Mouse (Mus musculus) thymus, postnatal 10 days (tissue): ENCODE measurements around the gene Shroom4.
"Not testable (repeated sequence)": the region's sequence is repeated elsewhere in the genome, so short reads cannot be mapped to it uniquely, and the experiment has no call there.

Experiments used
- DNase-seq, 2 experiments: peaks; one replicate each; pipeline ENCODE4 v3.0.0; 2021; ENCODE audit warnings: low spot score in 2 of 2

The Shroom4 gene

DNA sequence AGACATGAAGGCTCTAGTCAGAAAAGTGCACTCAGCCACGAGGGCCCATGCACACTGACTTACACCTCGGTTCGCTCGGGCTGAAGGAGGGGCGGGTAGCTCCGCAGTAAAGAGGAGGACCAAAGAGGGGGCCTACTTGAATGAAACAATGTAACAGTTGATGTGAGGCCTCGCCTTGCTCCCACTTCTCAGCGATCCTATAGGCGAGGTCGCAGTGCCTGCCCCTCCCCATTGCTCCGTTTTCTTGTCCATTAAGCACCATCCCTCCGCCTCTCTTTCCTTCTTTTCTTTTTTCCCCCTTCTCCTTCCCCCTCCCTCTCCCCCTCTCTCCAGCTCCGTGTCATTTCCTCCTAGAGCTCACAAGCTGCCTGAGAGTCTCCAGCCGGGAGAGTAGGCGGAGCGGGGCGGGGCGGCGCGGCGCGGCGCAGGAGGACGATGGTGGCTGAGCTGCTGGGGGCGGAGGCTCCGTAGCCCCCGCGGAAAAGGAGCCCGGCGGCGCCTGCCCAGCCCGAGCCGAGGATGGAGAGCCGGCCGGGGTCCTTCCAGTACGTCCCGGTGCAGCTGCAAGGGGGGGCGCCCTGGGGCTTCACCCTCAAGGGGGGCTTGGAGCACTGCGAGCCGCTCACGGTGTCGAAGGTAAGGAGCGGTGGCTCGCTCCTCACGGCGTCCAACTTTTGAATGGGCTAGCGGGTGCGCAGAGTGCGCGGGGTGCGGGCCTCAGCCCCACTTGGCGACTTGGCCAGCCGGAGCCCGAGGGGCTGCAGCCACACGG, at the start of gene Shroom4:
TSS of gene Shroom4 (plus strand) at position 229 of the 772 bp plus-strand sequence.
- DNase-seq: peak in 1 of 2 experiments; percentile 3

DNA sequence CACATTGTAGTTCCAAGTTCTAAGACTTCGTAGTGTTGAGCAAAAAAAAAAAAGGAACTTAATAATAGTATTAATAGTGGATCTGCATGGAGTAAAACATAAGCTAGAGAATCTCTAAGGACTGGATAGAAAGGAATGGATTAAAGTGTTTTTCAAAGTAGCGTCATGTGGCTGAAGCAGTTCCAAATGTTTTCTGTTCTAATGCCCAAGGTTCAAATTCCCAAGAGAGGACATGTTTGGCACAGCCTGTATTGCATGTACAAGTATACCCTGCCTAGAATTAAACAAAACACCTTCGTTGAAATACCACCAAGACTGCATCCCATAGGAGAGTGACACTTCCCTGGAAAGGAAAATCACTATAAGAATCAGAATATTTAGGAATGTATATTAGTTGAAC, 42.8 kb upstream of the Shroom4 start:
- DNase-seq: no peak

- no peak for DNase-seq
Observed at GRCm38 (mm10) chrX:6357503-6358114, 42.0 kb upstream of the Shroom4 start.

DNA sequence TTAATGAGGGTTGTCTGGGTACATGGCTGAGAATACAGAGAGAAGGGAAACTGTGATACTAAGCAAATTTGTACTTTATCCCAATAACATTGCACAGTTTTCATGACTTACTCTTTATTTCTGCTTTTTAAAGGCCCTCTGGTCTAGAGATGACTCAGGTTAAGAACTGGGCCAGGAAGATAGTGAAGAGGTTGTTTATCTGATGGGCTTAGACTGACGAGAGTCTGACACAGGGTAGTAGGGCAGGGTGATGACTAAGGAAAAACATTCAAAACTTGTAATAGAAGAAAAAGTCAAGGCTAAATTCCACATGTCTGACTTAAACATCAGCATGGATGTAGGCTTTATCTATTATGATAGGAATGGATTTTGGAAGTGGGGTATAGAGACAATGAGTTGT, 30.8 kb upstream of the Shroom4 start:
- no peak for DNase-seq

DNA sequence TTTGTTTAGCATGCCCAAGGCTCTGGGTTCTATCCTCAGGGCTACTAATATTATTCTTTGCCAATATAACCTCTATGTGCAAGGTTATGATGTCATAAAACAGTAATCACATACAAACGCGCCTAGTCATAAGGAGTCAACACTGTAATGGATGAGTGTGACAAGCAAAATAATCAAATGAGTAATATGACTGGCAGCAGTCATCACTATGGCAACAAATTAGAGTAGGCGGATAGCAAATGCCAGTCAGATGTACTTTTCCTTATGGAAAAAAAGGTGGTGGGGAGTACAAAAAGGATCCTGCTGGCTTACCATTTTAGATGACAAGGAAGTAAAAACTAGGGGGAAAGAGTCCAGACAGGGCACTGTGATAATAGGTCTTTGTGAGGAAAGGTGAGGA, 28.9 kb upstream of the Shroom4 start:
- no peak for DNase-seq

GRCm38 (mm10) chrX:6393861-6394260, 5.8 kb upstream of the Shroom4 start:
- no peak for DNase-seq

- no peak for DNase-seq
Observed at GRCm38 (mm10) chrX:6399193-6399592, 461 bp upstream of the Shroom4 start.

DNA sequence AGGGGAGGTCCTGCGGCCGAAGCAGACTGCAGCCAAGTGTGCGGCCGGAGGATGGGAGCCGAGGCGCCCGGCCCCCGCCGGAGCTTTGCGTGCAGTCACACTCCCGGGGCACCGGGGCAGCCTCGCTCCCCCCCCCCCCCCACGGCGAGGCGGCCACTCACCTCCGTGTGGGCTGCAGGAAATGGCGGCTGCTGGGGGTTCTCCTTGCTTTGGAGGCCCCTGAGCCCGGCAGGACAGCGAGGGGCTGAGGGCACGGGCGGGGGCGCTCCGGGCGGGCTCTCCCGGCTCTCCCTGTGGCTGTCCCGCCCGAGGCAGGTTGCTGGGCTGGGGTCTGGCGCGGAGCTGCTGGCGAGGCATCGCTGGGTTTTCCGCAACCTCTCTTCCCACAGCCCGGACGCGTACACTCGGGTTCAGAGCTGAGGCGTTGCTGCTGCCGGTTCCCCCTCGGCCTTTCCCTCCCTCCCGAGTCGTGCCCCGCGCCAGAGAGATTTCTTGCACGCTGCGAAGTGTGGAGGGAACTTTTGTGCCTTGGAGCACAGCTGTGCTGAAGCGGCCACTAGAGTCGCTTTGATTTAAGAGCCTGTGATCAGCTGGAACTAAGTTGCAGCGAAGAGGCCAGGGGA, 855 bp downstream of the Shroom4 start:
- no peak for DNase-seq

GRCm38 (mm10) chrX:6402921-6403320, 3.3 kb downstream of the Shroom4 start:
- DNase-seq: no peak

GRCm38 (mm10) chrX:6409114-6409513, 9.5 kb downstream of the Shroom4 start:
- DNase-seq: no peak

DNA sequence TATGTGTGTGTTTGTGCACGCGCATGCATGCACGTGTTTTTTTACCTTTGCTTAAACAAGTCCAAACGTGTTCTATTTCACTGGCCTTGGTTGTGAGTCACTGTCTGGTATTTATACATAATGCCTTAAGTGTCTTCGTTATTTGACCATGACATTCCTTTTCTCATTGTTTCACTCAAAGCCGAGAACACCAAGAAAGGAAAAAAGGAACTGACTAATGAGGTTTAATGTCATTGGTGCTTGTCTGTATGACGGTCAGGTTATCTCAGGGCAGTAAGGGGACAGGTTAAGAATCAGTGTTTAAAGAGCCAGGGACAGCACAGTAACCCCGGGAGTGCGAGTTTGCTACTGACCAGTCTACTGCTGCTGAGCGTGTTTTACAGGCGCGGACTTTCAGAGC, 15.8 kb downstream of the Shroom4 start:
- no peak for DNase-seq

DNA sequence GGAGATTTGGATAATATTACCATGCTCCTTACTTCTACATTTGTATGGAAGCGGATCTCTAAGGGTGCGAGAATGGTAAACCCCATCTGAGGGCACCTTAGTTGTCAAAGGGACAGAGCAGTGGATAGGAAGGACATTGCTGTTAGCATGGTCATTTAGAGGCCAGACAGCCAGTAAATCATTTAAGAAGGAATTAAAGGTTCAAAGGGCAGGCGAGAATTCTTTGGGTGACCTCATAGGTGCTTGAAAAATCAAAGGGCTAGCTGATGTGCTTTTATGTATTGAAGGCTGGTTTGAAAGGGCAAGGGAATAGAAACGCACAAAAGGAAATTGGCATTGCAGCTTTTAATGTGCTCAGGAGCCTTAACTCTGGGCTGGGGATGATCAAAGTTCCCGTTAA, 16.3 kb downstream of the Shroom4 start:
- no peak for DNase-seq

DNA sequence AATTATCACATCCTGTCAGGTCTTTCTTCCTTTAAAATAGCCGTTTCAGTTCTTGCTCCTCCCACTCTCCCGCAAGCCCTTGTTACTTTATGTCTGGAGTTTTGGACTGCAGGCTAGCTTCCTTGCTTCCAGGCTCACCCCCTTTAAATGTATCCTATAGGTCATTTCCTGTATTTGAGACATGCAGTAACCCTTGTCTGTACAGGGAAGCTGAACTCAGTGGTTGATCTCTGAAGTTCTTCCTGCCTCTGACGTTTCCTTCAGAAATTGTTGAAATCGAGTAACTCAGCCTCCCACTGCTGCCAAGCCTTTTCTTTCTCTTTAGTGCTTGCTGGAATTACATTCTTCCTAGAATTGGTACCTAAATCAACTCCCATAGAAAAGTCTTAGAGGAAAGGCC, 18.5 kb downstream of the Shroom4 start:
- DNase-seq: no peak

DNA sequence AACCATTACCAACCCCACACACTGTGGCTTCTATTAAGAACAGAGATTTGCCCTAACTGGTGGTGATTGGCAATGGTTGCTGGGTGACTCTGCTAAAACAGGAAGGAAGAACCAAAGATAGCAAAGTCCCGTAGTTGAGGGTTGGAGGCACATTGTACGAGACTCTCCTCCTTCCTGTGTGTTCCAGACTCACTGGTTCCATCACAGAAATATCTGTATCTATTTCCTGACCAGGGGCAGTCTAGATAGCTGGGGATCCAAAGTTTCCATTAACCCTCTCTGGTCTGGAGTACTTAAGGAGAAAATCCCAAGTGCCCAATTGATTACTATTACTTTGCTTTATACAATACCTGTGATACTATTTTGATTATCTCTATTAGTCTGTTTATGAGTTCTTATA, 35.6 kb downstream of the Shroom4 start:
- no peak for DNase-seq

DNA sequence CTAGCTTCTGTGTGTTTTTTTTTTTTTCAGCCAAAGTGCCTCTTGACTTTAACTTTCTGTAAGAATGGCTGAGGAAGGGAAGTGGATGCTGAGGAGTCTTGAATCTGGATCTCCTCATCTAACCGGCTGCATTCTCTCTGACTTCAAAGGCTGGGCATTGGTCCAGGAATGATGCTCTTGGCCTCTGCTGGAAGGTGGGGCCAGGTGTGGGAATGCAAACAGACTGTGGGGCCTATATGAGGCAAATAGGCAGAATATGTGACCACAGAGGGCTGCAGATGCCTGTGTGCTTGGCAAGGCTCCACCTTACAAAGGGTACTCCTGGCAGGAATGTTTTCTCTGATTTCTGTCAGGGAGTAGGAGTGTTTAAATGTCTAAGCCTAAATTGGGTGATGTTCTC, 46.8 kb downstream of the Shroom4 start:
- no peak for DNase-seq

- DNase-seq: no peak
Observed at GRCm38 (mm10) chrX:6448001-6448400, 48.3 kb downstream of the Shroom4 start.

GRCm38 (mm10) chrX:6453220-6453619, 53.6 kb downstream of the Shroom4 start:
- no peak for DNase-seq

- DNase-seq: not testable (repeated sequence)
Observed at GRCm38 (mm10) chrX:6469251-6469650, 69.6 kb downstream of the Shroom4 start.

GRCm38 (mm10) chrX:6472563-6472962, 72.9 kb downstream of the Shroom4 start:
- DNase-seq: not testable (repeated sequence)

GRCm38 (mm10) chrX:6475177-6475576, 75.5 kb downstream of the Shroom4 start:
- no peak for DNase-seq

DNA sequence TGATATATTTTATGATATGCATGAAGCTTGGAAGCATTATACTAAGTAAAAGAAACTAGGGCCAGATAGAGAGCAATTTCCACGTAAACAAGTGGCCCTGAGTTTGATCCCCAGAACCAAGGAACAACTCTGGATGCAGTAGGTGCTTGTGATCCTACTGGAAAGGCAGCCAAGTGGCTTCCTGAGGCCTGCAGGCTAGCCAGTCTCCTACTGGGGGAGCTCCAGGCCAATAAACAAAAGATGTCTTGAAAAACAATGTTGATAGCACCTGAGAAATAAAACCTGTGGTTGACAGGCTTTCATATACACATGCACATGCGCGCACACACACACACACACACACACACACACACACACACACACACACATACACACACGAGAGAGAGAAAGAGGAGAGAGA, 82.6 kb downstream of the Shroom4 start:
- no peak for DNase-seq

DNA sequence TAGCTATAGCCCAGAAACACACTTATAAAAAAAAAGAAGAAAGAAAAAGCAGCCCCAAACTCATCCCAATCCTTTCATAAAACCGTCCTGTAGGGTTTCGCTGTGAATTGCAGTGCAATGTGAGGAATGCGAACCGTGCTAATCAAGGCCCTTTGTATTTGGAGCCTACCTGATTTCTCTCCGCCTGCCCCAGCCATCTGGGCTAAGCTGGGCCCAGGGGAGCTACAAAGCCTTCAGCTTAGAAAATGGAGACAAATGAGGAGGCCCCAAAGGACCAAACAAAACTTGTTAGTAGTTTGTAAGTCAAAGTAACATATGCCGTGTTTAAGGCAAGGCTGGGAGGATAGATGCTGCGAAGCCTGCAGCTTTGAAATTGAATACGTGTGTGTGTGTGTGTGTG, 84.2 kb downstream of the Shroom4 start:
- no peak for DNase-seq

- no peak for DNase-seq
Observed at GRCm38 (mm10) chrX:6490433-6490832, 90.8 kb downstream of the Shroom4 start.
